Mouse (Mus musculus): ENCODE measurements around the gene Fbxl2.

DNA sequence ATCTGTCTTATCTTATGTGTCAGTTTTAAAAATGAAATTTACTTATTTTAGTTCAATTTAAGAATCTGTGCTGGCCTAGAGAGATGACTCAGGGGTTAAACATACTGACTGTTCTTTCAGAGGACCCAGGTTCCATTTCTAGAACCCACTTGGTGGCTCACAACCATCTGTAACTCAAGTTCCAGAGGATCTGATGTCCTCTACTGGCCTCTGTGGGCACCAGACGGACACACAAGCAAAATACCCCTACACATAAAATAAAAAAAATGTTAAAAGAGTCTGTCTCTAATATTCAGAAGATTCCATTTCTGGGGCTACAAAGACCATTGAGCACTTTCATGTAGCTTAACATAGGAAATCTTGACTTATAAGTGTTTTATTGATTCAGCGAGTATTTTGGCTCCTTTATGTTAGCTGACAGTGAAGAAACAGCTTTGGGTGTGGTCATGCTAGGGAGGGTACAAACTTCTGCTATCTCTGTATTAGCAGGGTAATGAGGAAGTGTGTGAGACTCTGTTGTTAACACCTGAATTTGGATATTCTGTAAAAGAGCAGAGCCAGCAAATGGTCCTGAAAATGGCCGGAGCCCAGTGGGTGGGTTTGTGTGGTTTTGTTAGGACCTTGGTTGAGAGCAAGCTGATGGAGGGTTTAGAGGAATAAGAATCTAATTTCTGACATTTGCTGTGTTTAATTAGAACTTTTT lies 104.7 kb downstream of the Fbxl2 start:
- TF ChIP-seq GATA1 (IDR thresholded peaks at IDR 0.05; ENCODE audit: borderline replicate concordance, low read length) (no peak), FLI1 (IDR thresholded peaks at IDR 0.05; ENCODE audit: low read length) (no peak)

Measured in megakaryocyte, embryonic 14.5 days (primary cell).